Mouse (Mus musculus) G1E (cell line): ENCODE data around the gene Ddx24.
A peak's percentile ranks its signal among the peaks of the same experiment; 100 is the strongest.

Experiments
- CTCF ChIP-seq: IDR thresholded peaks from 2 replicates; pipeline ENCODE4 v1.5.1; 2012; ENCODE audit warnings: low read depth, low read length, inconsistent platforms, mixed read lengths
- GATA1 ChIP-seq: IDR thresholded peaks from 2 replicates; pipeline ENCODE4 v1.6.1; 2012; ENCODE audit warnings: borderline replicate concordance, low read length, inconsistent platforms, mixed read lengths
- POLR2AphosphoS5 ChIP-seq: IDR thresholded peaks from 2 replicates; pipeline ENCODE4 v1.6.1; 2012; ENCODE audit warnings: low read depth, low read length, inconsistent platforms; ENCODE audit not compliant: insufficient replicate concordance

- no peak for TF ChIP-seq CTCF
- no peak for TF ChIP-seq GATA1
- TF ChIP-seq POLR2AphosphoS5: 0 out of 2 replicates have a peak, but pooled peaks have one; percentile 32
These were observed 51.9 kb downstream of the Ddx24 start for GRCm38 (mm10) chr12:103373530-103374236.
